Mouse (Mus musculus) brain, embryonic 14.5 days (tissue): ENCODE data around the gene Zkscan16.

Experiments used
- CTCF ChIP-seq: fragments of 200-500 bp; IDR thresholded peaks from 2 replicates; pipeline ENCODE4 v1.5.1; 2012; ENCODE audit warnings: inconsistent platforms, mild to moderate bottlenecking, moderate library complexity, borderline replicate concordance; ENCODE audit not compliant: insufficient read depth, insufficient read length; ENCODE audit errors: extremely low read depth
- POLR2A ChIP-seq: fragments of 200-500 bp; IDR thresholded peaks from 2 replicates; pipeline ENCODE4 v1.6.1; 2012; ENCODE audit warnings: mild to moderate bottlenecking, inconsistent platforms, borderline replicate concordance; ENCODE audit not compliant: poor library complexity, insufficient read depth, insufficient read length, severe bottlenecking; ENCODE audit errors: extremely low read depth

- TF ChIP-seq CTCF (no peak), POLR2A (no peak)
These were observed 60.4 kb downstream of the Zkscan16 start for GRCm38 (mm10) chr4:59003806-59004200.
